Mouse (Mus musculus) embryonic fibroblast, embryonic 13.5 days (primary cell): Measurements from ENCODE around the gene Crebl2. TPM values are rescaled to one million over a fixed set of nuclear protein-coding genes. Genes with fewer than 3 reads are reported as not detected.

ENCODE experiments used
- H3K27ac ChIP-seq: 2 replicates; pipeline ENCODE4 v1.5.1; 2012; ENCODE audit warnings: low read length, control low read depth, inconsistent platforms; ENCODE audit not compliant: insufficient read depth
- H3K4me1 ChIP-seq: 2 replicates; pipeline ENCODE4 v1.6.1; 2011; ENCODE audit warnings: low read length; ENCODE audit not compliant: control insufficient read depth, insufficient read depth
- H3K4me3 ChIP-seq: 2 replicates; pipeline ENCODE4 v1.5.1; 2011; ENCODE audit warnings: mild to moderate bottlenecking, control low read depth, low read length; ENCODE audit not compliant: insufficient read depth
- CTCF ChIP-seq: IDR thresholded peaks from 2 replicates; pipeline ENCODE4 v1.5.1; 2011; ENCODE audit warnings: mild to moderate bottlenecking, control low read depth, low read length, moderate library complexity, borderline replicate concordance; ENCODE audit not compliant: insufficient read depth
- POLR2A ChIP-seq: IDR thresholded peaks from 2 replicates; pipeline ENCODE4 v1.6.1; 2011; ENCODE audit warnings: low read depth, mild to moderate bottlenecking, control low read depth, low read length, moderate library complexity
- polyA plus RNA-seq: library from polyadenylated mRNA; stranded (reverse); fragments of >200 nt; gene quantifications from 2 replicates; pipeline ENCODE4 v1.2.4, GENCODE M21; 2011; ENCODE audit warnings: low read depth; ENCODE audit not compliant: missing spikeins, insufficient read length

Crebl2 gene
- polyA plus RNA-seq, 1 experiment: 4.9 TPM

GRCm38 (mm10) chr6:134819741-134820140 lies 10.2 kb upstream of the Crebl2 start:
- TF ChIP-seq CTCF (no peak), POLR2A (no peak)
- H3K27ac ChIP-seq: no peak overlapping the region
- 0 out of 2 replicates have a peak, but pooled peaks cover 2% of the 10 kb centered on the region for H3K4me1 ChIP-seq
- no peak overlapping the region for H3K4me3 ChIP-seq

- Histone ChIP-seq H3K4me1 (0 out of 2 replicates have a peak, but pooled peaks cover 2% of the 10 kb centered on the region), H3K27ac (no peak overlapping the region), H3K4me3 (no peak overlapping the region)
- TF ChIP-seq POLR2A (no peak), CTCF (no peak)
Observed at GRCm38 (mm10) chr6:134820411-134820810, 9.5 kb upstream of the Crebl2 start.

GRCm38 (mm10) chr6:134822844-134823243 lies 7.1 kb upstream of the Crebl2 start:
- Histone ChIP-seq H3K4me3 (no peak overlapping the region), H3K27ac (no peak overlapping the region), H3K4me1 (0 out of 2 replicates have a peak, but pooled peaks cover 4% of the 10 kb centered on the region)
- peak; percentile 19; the same call in 1 of the 2 replicates for TF ChIP-seq CTCF
- TF ChIP-seq POLR2A: no peak

- H3K4me3 ChIP-seq: peak overlapping the region; percentile 70
- no peak overlapping the region for H3K27ac ChIP-seq
- TF ChIP-seq CTCF (no peak), POLR2A (no peak)
- H3K4me1 ChIP-seq: 0 out of 2 replicates have a peak, but pooled peaks cover under 1% of the 10 kb centered on the region
Observed at GRCm38 (mm10) chr6:134830776-134831175, 822 bp downstream of the Crebl2 start.

- TF ChIP-seq POLR2A (no peak), CTCF (no peak)
- no peak overlapping the region for H3K27ac ChIP-seq
- no peaks in the 10 kb centered on the region for H3K4me1 ChIP-seq
- no peak overlapping the region for H3K4me3 ChIP-seq
Observed at GRCm38 (mm10) chr6:134834585-134835251, 4.8 kb downstream of the Crebl2 start.

- Histone ChIP-seq H3K27ac (no peak overlapping the region), H3K4me1 (no peaks in the 10 kb centered on the region), H3K4me3 (no peak overlapping the region)
- no peak for TF ChIP-seq CTCF
- no peak for TF ChIP-seq POLR2A
Observed at GRCm38 (mm10) chr6:134838111-134838510, 8.2 kb downstream of the Crebl2 start.

- TF ChIP-seq POLR2A (no peak), CTCF (no peak)
- H3K27ac ChIP-seq: no peak overlapping the region
Observed at GRCm38 (mm10) chr6:134840346-134840745, 10.4 kb downstream of the Crebl2 start.

GRCm38 (mm10) chr6:134845726-134846125 lies 15.8 kb downstream of the Crebl2 start:
- no peak overlapping the region for H3K27ac ChIP-seq
- no peaks in the 10 kb centered on the region; the same call in 1 of the 2 replicates for H3K4me1 ChIP-seq
- H3K4me3 ChIP-seq: no peak overlapping the region
- TF ChIP-seq CTCF (no peak), POLR2A (no peak)

More at GRCm38 (mm10) chr6:134840346-134840745, 10.4 kb downstream of the Crebl2 start:
- Histone ChIP-seq H3K4me1 (no peaks in the 10 kb centered on the region; the same call in 1 of the 2 replicates), H3K4me3 (no peak overlapping the region)

GRCm38 (mm10) chr6:134846308-134846707 lies 16.4 kb downstream of the Crebl2 start:
- Histone ChIP-seq H3K27ac (no peak overlapping the region), H3K4me1 (no peaks in the 10 kb centered on the region; the same call in 1 of the 2 replicates), H3K4me3 (no peak overlapping the region)
- no peak for TF ChIP-seq POLR2A
- TF ChIP-seq CTCF: no peak

- H3K4me3 ChIP-seq: no peak overlapping the region
- H3K27ac ChIP-seq: no peak overlapping the region
- no peak for TF ChIP-seq CTCF
- no peak for TF ChIP-seq POLR2A
- no peaks in the 10 kb centered on the region; the same call in 1 of the 2 replicates for H3K4me1 ChIP-seq
Observed at GRCm38 (mm10) chr6:134847550-134847949, 17.6 kb downstream of the Crebl2 start.
